Mouse (Mus musculus): ENCODE data around the gene Slc44a1.

The Slc44a1 gene

DNA sequence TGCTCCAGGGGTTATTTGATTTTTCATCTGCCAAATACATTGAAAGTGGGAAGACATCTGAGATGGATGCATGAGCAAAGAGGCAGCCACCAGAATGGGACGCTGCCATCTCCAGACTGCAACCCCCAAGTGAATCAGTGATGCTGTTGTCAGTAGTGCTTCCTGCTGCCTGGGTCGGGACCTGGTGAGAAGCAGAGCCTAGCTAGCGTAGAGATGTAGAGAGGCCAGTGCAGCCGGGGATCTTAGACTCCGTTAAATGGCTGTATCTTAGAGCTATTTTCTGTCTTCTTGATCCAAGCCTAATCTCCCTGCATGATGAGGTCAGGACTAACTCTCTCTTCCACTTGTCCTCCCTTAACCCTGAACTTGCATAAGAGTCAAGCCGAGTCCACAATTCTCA lies 179.9 kb downstream of the Slc44a1 start:
- no peak for DNase-seq

DNA sequence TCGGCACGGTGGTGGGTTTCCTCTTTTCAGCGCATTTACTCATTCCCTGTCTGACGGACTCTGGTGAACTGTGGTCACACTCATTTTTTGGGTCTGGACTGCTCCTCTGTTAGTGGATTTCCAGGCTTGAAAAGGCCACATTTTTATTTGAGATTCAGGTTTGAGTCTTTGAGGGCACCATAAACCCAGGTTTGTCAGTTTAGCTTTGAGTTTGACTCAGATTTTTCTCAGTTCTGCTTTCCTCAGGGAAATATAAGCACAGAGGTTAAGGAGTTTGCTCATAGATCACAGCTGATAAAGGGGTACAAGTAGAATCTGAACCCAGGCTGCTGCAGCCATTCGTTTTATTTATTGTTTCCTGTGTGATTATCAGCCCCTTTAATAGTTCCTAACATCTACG lies 180.9 kb downstream of the Slc44a1 start:
- DNase-seq: no peak

DNA sequence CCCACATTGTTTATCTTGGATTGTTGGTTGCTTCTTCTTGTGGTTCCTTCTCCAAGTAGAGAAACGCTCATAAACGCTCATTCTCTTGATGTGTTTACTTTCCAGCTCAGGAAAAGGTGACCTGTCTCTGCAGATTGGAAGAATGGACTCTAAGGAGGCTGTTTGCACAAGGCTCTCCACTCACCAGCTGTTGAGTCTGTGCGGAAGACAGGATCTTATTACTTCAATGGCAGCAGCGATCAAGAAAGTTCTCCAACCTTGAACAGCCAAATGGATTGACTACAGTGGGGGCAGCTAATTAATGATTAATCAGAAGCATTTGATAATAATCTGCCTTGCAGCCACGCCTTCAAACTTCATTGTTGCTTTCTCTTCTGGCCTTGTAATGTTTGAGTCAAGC lies 181.3 kb downstream of the Slc44a1 start:
- no peak for DNase-seq

DNA sequence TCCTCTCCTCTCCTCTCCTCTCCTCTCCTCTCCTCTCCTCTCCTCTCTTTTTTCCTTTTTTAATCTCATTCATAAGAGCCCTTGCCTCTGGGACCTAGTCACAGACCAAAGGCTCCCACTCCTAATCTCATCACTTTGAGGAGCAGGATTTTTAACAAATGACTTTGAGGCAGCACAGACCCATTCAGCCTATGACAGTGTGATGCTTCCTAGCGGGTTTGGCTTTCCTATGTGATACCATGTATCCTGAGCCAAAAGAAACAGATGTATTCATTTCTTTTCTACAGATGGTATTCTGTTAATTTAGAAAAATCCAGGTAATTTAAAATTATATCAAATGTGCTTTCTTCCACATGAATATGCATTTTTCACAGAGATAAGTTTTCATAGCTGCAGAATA lies 183.5 kb downstream of the Slc44a1 start:
- DNase-seq: no peak

DNA sequence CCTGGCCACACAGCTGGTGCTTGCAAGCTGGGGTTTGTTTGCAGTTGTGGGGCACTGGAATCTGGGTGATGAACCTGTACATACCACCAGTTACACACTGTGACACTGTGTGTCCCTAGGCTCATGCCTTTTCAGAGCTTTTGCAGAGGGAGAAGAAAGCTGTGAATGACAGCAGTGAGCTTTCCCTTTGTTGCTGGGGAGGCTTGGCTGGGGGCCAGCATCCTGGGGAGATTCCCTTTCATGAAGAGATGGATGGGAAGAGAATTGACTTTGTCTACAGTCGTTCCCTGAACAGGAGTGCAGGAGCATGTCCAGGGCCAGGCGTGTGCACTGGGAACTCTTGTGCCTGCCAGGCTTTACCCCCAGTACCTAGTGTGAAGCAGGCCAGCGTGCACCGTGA lies 184.6 kb downstream of the Slc44a1 start:
- DNase-seq: peak; percentile 68 to 79

DNA sequence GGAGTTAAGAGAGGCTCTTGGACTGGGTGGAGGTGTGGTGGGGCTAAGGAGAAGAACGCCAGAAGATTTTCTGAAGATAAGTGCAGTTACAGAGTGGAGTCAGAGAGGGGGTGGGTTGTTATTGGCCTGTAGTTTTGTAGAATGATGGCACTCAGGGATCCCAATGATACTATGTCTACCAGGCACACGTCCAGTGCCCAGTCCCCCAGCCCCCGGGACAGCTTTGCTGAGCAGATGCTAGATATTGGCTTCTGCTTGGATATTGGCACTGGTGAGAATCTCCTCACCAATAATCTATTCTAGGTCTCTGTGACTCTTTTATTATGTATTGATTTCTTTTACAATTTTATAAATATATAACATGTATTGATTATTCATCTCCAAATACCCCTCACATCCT lies 185.1 kb downstream of the Slc44a1 start:
- DNase-seq: no peak

DNA sequence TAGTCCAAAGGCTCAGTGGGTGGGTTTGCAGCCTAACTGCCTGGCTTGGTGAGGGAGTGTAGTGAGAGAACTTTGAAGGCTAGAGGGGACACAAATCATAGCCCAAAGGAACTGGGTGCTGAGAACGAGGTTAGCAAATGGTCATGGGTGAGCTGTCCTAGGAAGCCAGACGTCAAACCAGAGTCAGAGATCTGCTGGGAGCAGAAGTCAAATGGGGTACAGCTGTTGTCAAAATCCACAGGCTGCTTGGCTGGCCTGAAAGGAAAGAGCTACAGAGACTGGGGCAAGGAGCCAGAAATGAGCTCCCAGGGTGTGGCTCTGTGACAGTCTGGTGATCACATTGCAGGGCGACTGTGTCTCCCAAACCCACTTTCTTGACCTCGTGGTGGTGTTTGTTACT lies 188.7 kb downstream of the Slc44a1 start:
- no peak for DNase-seq

DNA sequence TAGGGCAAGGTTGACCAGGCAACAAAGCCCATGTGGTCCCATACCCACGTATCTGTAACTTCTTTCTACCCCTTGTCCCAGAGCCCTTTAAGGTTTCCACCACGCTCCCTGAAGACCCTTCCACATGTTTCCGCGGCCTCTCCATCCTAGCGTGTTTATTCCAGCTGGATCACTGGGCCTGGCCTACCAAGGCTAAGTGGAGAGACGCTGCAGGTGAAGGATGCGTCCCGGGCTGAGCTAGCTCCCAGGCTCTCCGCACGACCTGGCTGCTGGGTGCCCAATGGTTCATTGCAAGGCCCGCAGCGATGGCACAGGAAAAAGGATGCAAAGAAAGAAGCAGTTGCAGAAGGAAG lies 190.7 kb downstream of the Slc44a1 start:
- DNase-seq: no peak

DNA sequence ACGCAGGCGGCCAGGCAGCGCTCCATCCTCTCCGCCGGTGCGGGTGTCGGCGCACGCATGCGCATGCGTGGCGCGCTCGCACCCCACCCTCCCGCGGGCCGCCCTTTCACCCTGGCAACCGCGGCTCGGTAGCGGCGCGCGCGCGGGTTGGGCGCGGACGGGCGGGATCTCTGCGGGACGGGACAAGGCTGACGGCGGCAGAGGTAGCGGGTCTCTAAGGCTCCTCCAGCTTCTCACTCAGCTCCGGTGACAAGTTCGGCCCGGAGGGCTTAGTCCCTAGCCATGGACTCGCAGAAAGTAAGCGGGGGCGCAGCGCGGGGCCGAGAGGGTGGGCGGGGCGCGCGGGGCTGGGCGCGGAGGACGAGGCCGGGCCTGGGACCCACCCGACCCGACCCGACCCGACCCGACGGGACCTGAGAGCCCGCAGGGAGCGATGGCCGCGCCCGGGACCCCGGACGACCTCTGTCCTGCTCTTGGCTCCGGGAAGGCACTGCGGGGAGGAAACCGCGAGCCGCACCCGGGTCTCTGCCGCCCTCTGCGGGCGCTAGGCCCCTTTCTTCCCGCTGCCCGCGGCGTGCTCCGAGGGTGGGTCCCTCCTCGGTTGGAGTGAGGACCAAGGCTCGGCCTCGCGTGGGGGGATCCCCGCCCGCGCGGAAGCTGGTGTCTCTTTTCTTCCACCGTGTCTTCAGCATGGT lies 191.2 kb downstream of the Slc44a1 start, which contains the start of gene Fsd1l:
TSS of gene Fsd1l (plus strand) at position 156 of the 695 bp plus-strand sequence.
- peak; percentile 90 to 94 for DNase-seq

DNA sequence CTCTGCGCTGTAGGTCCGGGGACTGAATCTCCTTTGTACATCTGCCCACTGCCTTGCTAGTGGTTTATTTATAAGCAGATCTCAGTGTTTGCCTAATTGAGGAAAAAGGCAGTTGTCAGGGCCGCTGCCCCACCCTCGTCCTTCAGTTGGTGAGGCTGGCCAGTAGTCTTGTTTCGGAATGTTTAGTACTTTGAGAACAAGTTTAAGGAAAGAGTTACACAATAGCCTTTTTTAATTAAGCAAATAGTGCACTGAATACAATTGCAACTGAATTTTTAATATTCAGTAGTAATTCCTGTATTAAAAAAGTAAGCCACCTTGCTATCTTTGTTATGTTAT lies 191.8 kb downstream of the Slc44a1 start:
- DNase-seq: no peak

DNA sequence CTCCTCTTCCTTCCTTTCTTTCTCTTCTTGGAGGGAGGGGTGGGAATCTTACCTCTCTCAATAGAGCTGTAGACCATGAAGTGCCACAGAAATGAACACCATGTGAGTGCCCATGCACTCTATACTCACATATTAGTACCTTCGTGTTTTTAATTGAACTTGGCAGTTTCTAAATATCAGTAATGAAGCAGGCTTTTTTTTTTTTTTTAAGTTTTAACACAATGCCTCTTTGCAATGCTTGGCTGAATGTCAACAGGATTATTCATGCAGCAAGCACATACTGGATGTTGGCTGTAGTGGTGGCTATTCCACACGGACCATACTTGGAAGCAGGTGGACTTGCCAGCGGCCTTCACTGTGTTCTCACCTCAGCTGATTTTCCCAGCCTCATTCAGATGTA lies 195.1 kb downstream of the Slc44a1 start:
- DNase-seq: peak in 1 of 2 experiments; percentile 22

DNA sequence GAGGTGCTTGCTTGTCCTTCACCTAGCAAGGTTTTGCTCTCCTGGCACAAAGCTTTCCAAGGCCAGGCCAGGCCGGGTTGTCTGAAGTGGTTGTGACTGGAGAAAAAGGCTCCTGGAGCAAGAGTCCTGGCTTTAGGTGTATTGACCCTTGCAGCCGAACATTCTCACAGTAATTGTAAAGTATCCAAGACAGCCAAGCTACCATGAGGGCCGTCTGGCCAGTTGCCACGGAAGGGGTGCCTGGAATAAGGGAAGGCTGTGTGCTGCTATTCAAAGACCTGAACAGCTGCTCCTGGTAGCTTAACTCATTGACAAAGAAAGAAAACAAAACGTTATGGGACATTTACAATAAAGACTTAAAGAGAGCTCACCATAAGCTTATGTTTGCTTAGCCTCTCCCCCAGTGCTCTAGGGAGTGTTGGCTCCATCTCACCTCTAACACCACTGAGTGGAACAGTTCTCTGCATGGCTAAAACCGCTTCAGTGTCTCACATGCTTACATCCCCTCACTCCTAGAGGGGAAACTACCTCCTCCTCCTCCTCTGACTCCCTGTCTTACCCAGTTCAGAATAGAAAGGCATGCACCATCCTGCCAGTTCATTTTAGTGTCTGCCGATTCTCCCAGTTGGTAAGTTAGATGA lies 197.2 kb downstream of the Slc44a1 start:
- DNase-seq: peak in 1 of 2 experiments; percentile 31

DNA sequence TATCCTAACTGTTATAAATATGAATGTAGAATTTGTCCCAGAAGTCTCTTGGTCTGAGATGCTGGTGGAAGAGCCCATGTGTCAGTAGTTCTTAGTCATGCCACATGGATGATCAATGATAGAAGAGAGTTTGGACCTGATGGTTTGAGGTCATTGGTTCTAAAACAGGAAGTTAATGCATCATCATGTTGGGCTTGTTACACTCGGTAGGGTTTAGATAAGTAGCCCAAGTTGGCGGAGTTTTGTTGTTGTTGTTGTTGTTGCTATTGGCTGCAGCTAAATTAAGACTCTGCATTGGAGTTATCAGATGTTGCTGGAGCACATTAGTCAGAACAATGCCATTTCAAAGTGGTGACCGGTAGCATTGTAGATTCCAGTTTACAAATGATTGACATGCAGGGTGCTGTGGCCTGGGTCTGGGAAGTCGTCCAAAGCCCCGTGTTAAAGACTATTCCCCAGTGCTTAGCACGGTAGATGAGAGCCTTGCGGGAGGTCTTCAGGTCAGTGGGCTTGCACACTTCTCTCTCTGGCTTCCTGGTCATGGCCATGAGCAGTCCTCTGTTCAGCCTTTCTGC lies 198.4 kb downstream of the Slc44a1 start:
- no peak for DNase-seq

DNA sequence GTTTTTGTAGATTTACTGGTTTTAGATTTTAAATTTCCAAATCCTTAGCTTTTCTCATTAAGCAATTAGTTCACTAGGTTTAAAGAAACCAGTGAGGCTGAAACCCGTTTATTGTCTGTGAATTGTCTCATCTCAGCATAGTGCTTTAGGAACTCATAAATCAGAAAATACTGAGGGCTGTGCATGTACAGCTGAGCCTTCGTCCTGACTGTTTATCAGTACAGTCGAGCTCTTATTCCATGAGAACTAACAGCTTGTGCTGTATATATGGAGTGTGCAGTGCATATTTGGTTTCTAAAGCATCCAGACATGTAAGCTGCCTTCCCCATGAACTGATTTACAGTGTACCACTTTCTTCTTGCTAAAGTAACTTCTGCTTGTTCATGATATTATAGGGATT lies 217.8 kb downstream of the Slc44a1 start:
- no peak for DNase-seq

DNA sequence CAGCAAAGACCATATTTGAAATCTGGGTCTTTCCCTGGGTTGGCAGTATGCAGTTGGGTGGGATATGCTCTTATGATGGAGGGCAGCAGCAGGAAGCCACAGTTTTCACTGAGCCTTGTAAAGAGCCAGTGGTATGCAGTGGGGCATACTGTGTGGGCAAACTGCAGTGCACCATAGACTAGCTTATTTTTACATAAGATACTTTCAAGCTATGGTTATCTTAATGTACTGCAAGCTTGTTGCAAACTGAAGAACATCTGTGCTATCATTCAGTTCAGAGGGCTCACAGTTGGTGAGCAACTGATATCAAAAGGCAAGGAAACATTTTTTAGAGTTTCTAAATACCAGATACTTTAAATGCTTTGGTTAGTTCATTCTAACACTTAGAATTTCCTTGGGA lies 220.5 kb downstream of the Slc44a1 start:
- DNase-seq: no peak
